Mouse (Mus musculus) testis, adult 2 months (tissue): ENCODE measurements at regions not wholly inside any gene's neighbourhood (a gene's known extent, or its start where the extent isn't known, plus 50 kb on each side); places are given as distances from the start of the nearest gene placed in this dataset.

Experiments used
- CTCF ChIP-seq: fragments of 200-500 bp; IDR thresholded peaks from 2 replicates; pipeline ENCODE4 v1.5.1; 2012; ENCODE audit warnings: low read depth, mild to moderate bottlenecking, inconsistent platforms, low read length, moderate library complexity; ENCODE audit not compliant: control insufficient read depth, insufficient read depth, insufficient replicate concordance
- POLR2A ChIP-seq: fragments of 200-500 bp; IDR thresholded peaks from 2 replicates; pipeline ENCODE4 v1.6.1; 2012; ENCODE audit warnings: low read depth, mild to moderate bottlenecking, inconsistent platforms, low read length, moderate library complexity; ENCODE audit not compliant: control insufficient read depth

DNA sequence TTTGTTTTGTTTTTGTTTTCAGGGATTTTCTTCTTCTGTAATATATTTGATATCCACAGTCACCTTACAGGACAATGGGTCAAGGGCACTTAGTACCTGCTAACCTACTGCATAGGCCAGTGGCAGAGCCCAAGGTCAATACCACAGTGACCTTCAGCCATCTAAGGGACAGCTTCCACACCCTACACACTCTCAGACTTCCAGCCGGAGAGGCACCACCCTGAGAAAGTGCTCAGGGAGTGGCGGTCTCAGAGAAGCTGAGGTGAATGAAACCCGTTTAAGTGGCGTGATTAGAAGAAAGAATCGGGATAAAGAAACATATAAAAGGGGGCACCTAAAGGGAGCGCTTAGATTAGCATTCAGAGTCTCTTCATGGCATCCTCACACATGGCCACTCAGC, 60.2 kb upstream of the Ltbp1 start:
- no peak for TF ChIP-seq CTCF
- no peak for TF ChIP-seq POLR2A
